Mouse (Mus musculus): ENCODE measurements at regions not wholly inside any gene's neighbourhood (a gene's known extent, or its start where the extent isn't known, plus 50 kb on each side); places are given as distances from the start of the nearest gene placed in this dataset.

GRCm38 (mm10) chr12:33592938-33593337 lies 163.5 kb downstream of the Twistnb start:
- DNase-seq (ENCODE audit: low read depth), result peak; percentile 47
- TF ChIP-seq POLR2A (IDR thresholded peaks at IDR 0.05; ENCODE audit: borderline replicate concordance, extremely low read depth, insufficient read depth, insufficient read length, poor library complexity, severe bottlenecking), result no peak
- no peak for TF ChIP-seq CTCF (IDR thresholded peaks at IDR 0.05; ENCODE audit: borderline replicate concordance, extremely low read depth, insufficient read depth, insufficient read length)

GRCm38 (mm10) chr12:33593685-33594084 lies 164.2 kb downstream of the Twistnb start:
- DNase-seq (ENCODE audit: low read depth), result peak; percentile 23
- TF ChIP-seq POLR2A (IDR thresholded peaks at IDR 0.05; ENCODE audit: borderline replicate concordance, extremely low read depth, insufficient read depth, insufficient read length, poor library complexity, severe bottlenecking), result no peak
- no peak for TF ChIP-seq CTCF (IDR thresholded peaks at IDR 0.05; ENCODE audit: borderline replicate concordance, extremely low read depth, insufficient read depth, insufficient read length)

GRCm38 (mm10) chr12:33605393-33605792 lies 176.0 kb downstream of the Twistnb start:
- TF ChIP-seq POLR2A (IDR thresholded peaks at IDR 0.05; ENCODE audit: borderline replicate concordance, extremely low read depth, insufficient read depth, insufficient read length, poor library complexity, severe bottlenecking) (no peak), CTCF (IDR thresholded peaks at IDR 0.05; ENCODE audit: borderline replicate concordance, extremely low read depth, insufficient read depth, insufficient read length) (peak; percentile 24; the same call in 1 of the 2 replicates)
- DNase-seq (ENCODE audit: low read depth), result no peak

GRCm38 (mm10) chr12:33607811-33608602 lies 178.6 kb downstream of the Twistnb start:
- TF ChIP-seq POLR2A (IDR thresholded peaks at IDR 0.05; ENCODE audit: borderline replicate concordance, extremely low read depth, insufficient read depth, insufficient read length, poor library complexity, severe bottlenecking), result no peak
- TF ChIP-seq CTCF (IDR thresholded peaks at IDR 0.05; ENCODE audit: borderline replicate concordance, extremely low read depth, insufficient read depth, insufficient read length), result no peak
- peak; percentile 30 for DNase-seq (ENCODE audit: low read depth)

GRCm38 (mm10) chr12:33612378-33612777 lies 182.9 kb downstream of the Twistnb start:
- TF ChIP-seq CTCF (IDR thresholded peaks at IDR 0.05; ENCODE audit: borderline replicate concordance, extremely low read depth, insufficient read depth, insufficient read length), result no peak
- TF ChIP-seq POLR2A (IDR thresholded peaks at IDR 0.05; ENCODE audit: borderline replicate concordance, extremely low read depth, insufficient read depth, insufficient read length, poor library complexity, severe bottlenecking), result no peak
- no peak for DNase-seq (ENCODE audit: low read depth)

GRCm38 (mm10) chr12:33620391-33620790 lies 191.0 kb downstream of the Twistnb start:
- TF ChIP-seq POLR2A (IDR thresholded peaks at IDR 0.05; ENCODE audit: borderline replicate concordance, extremely low read depth, insufficient read depth, insufficient read length, poor library complexity, severe bottlenecking) (no peak), CTCF (IDR thresholded peaks at IDR 0.05; ENCODE audit: borderline replicate concordance, extremely low read depth, insufficient read depth, insufficient read length) (no peak)
- no peak for DNase-seq (ENCODE audit: low read depth)

GRCm38 (mm10) chr12:33626092-33626882 lies 196.9 kb downstream of the Twistnb start:
- TF ChIP-seq POLR2A (IDR thresholded peaks at IDR 0.05; ENCODE audit: borderline replicate concordance, extremely low read depth, insufficient read depth, insufficient read length, poor library complexity, severe bottlenecking) (no peak), CTCF (IDR thresholded peaks at IDR 0.05; ENCODE audit: borderline replicate concordance, extremely low read depth, insufficient read depth, insufficient read length) (no peak)
- DNase-seq (ENCODE audit: low read depth), result no peak

- TF ChIP-seq CTCF (IDR thresholded peaks at IDR 0.05; ENCODE audit: borderline replicate concordance, extremely low read depth, insufficient read depth, insufficient read length) (no peak), POLR2A (IDR thresholded peaks at IDR 0.05; ENCODE audit: borderline replicate concordance, extremely low read depth, insufficient read depth, insufficient read length, poor library complexity, severe bottlenecking) (no peak)
These were observed 223.2 kb downstream of the Twistnb start for GRCm38 (mm10) chr12:33652597-33652996.

GRCm38 (mm10) chr12:33675508-33675907 lies 246.1 kb downstream of the Twistnb start:
- DNase-seq (ENCODE audit: low read depth), result peak; percentile 35
- no peak for TF ChIP-seq POLR2A (IDR thresholded peaks at IDR 0.05; ENCODE audit: borderline replicate concordance, extremely low read depth, insufficient read depth, insufficient read length, poor library complexity, severe bottlenecking)
- TF ChIP-seq CTCF (IDR thresholded peaks at IDR 0.05; ENCODE audit: borderline replicate concordance, extremely low read depth, insufficient read depth, insufficient read length), result no peak

More at GRCm38 (mm10) chr12:33652597-33652996, 223.2 kb downstream of the Twistnb start:
- no peak for DNase-seq (ENCODE audit: low read depth)

GRCm38 (mm10) chr12:33692870-33693269 lies 235.4 kb upstream of the Ferd3l start:
- no peak for TF ChIP-seq CTCF (IDR thresholded peaks at IDR 0.05; ENCODE audit: borderline replicate concordance, extremely low read depth, insufficient read depth, insufficient read length)
- TF ChIP-seq POLR2A (IDR thresholded peaks at IDR 0.05; ENCODE audit: borderline replicate concordance, extremely low read depth, insufficient read depth, insufficient read length, poor library complexity, severe bottlenecking), result no peak
- no peak for DNase-seq (ENCODE audit: low read depth)

GRCm38 (mm10) chr12:33714392-33714791 lies 213.8 kb upstream of the Ferd3l start:
- DNase-seq (ENCODE audit: low read depth), result no peak
- TF ChIP-seq POLR2A (IDR thresholded peaks at IDR 0.05; ENCODE audit: borderline replicate concordance, extremely low read depth, insufficient read depth, insufficient read length, poor library complexity, severe bottlenecking) (no peak), CTCF (IDR thresholded peaks at IDR 0.05; ENCODE audit: borderline replicate concordance, extremely low read depth, insufficient read depth, insufficient read length) (no peak)
